23 mouse cellular contexts compared by ENCODE assay signal in the genomic region with DNA sequence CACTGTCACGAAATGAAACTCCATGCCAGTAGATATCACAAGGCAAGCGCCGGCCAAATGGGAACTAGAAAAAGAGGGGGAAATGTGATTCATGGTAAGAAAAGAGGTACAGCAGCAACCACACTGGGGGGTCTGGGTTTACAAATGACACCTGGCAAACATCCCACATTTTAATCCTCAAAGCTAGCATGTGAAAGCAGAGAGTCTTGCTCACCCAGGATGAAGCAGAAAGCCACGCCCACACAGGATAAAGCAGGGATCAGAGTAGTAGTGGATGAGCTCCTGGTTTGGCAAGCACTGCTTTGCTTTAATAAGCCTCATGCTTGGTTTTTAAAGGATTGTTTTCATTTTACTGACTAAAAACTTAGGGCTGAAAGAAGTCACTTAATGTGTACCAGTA. TPM values are rescaled to one million over a fixed set of nuclear protein-coding genes. Genes with fewer than 3 reads are reported as not detected.
"Had no signal": no experiment of that assay in that cellular context is flagged by ENCODE, and none has a peak within 500 bp of the region (broad histone marks: within the 10 kb centered on the region; RNA-seq: fewer than 3 reads in every experiment).

No protein-coding gene starts in this region.

- H3K27me3 ChIP-seq: kidney, embryonic 15.5 days; limb, embryonic 12.5 days; limb, embryonic 15.5 days; midbrain, embryonic 12.5 days; neural tube, embryonic 13.5 days had no signal

- H3K36me3 ChIP-seq: kidney, embryonic 15.5 days; limb, embryonic 12.5 days; limb, embryonic 15.5 days; midbrain, embryonic 12.5 days; neural tube, embryonic 13.5 days had no signal

- H3K4me2 ChIP-seq: kidney, embryonic 15.5 days; limb, embryonic 12.5 days; limb, embryonic 15.5 days; liver, embryonic 11.5 days; lung, embryonic 14.5 days; midbrain, embryonic 12.5 days; neural tube, embryonic 13.5 days had no signal

- H3K27ac ChIP-seq: kidney, embryonic 15.5 days; limb, embryonic 12.5 days; limb, embryonic 15.5 days; liver, embryonic 14.5 days; macrophage; midbrain, embryonic 12.5 days; neural tube, embryonic 13.5 days had no signal

- H3K4me1 ChIP-seq: limb, embryonic 12.5 days; limb, embryonic 15.5 days; neural tube, embryonic 13.5 days had no signal

- ATAC-seq: liver, postnatal 0 days; lung, postnatal 0 days; midbrain, embryonic 16.5 days had no signal

- H3K4me3 ChIP-seq: kidney, embryonic 15.5 days; limb, embryonic 12.5 days; limb, embryonic 15.5 days; midbrain, embryonic 12.5 days; myocyte; neural tube, embryonic 13.5 days had no signal

- H3K9me3 ChIP-seq: kidney, embryonic 15.5 days; limb, embryonic 15.5 days; midbrain, embryonic 12.5 days; neural tube, embryonic 13.5 days had no signal

- DNase-seq: kidney, adult 8-10 months; kidney, postnatal 10 days; kidney, postnatal 36 days; left cerebral cortex, postnatal 4 days; liver, postnatal 0 days; lung, embryonic 14.5 days; right cerebral cortex, adult 18-20 months; right cerebral cortex, postnatal 14 days; right cerebral cortex, postnatal 4 days; thymus, adult 18-20 months; thymus, postnatal 36 days had no signal

- H3K9ac ChIP-seq: kidney, embryonic 15.5 days; limb, embryonic 12.5 days; limb, embryonic 15.5 days; liver, embryonic 14.5 days; liver, postnatal 0 days; lung, embryonic 14.5 days; midbrain, embryonic 12.5 days; neural tube, embryonic 13.5 days had no signal

RNA-seq across cellular contexts. Expression of a gene that starts 34.8 kb away (rescaled TPM):
- total RNA-seq: monocyte, adult 5-6 weeks had no signal
